Mouse (Mus musculus) lung, postnatal 25 days (tissue): ENCODE measurements around the gene Pitpnm2.

Experiments
- DNase-seq: peaks from one replicate; pipeline ENCODE4 v3.0.0; 2022; ENCODE audit warnings: low spot score

Gene Pitpnm2

GRCm38 (mm10) chr5:124247986-124248626, 1.5 kb downstream of the Pitpnm2 start:
- peak; percentile 63 for DNase-seq

- no peak for DNase-seq
Measured at GRCm38 (mm10) chr5:124247296-124247695, 2.3 kb downstream of the Pitpnm2 start.

- no peak for DNase-seq
Measured at GRCm38 (mm10) chr5:124244885-124245284, 4.7 kb downstream of the Pitpnm2 start.

GRCm38 (mm10) chr5:124244449-124244848, 5.1 kb downstream of the Pitpnm2 start:
- no peak for DNase-seq

- DNase-seq: no peak
Measured at GRCm38 (mm10) chr5:124243236-124243901, 6.2 kb downstream of the Pitpnm2 start.

GRCm38 (mm10) chr5:124241686-124242444, 7.7 kb downstream of the Pitpnm2 start:
- no peak for DNase-seq

GRCm38 (mm10) chr5:124240841-124241685, 8.5 kb downstream of the Pitpnm2 start:
- peak; percentile 28 for DNase-seq

- no peak for DNase-seq
Measured at GRCm38 (mm10) chr5:124236180-124236579, 13.4 kb downstream of the Pitpnm2 start.

- DNase-seq: no peak
Measured at GRCm38 (mm10) chr5:124234778-124235177, 14.8 kb downstream of the Pitpnm2 start.

- DNase-seq: no peak
Measured at GRCm38 (mm10) chr5:124233874-124234661, 15.5 kb downstream of the Pitpnm2 start.

- no peak for DNase-seq
Measured at GRCm38 (mm10) chr5:124233144-124233465, 16.5 kb downstream of the Pitpnm2 start.

- DNase-seq: no peak
Measured at GRCm38 (mm10) chr5:124232360-124233143, 17.0 kb downstream of the Pitpnm2 start.

GRCm38 (mm10) chr5:124230461-124230860, 19.1 kb downstream of the Pitpnm2 start:
- DNase-seq: no peak

GRCm38 (mm10) chr5:124227193-124227592, 22.4 kb downstream of the Pitpnm2 start:
- DNase-seq: peak; percentile 49

GRCm38 (mm10) chr5:124226494-124226893, 23.1 kb downstream of the Pitpnm2 start:
- no peak for DNase-seq

- DNase-seq: no peak
Measured at GRCm38 (mm10) chr5:124225891-124226290, 23.7 kb downstream of the Pitpnm2 start.

- no peak for DNase-seq
Measured at GRCm38 (mm10) chr5:124224321-124225092, 25.1 kb downstream of the Pitpnm2 start.

- no peak for DNase-seq
Measured at GRCm38 (mm10) chr5:124223574-124223973, 26.0 kb downstream of the Pitpnm2 start.

GRCm38 (mm10) chr5:124222696-124223095, 26.9 kb downstream of the Pitpnm2 start:
- DNase-seq: no peak

GRCm38 (mm10) chr5:124221736-124222040, 27.9 kb downstream of the Pitpnm2 start:
- DNase-seq: no peak
